Mouse (Mus musculus): Measurements from ENCODE around the gene Tmem246. TPM values are rescaled to one million over a fixed set of nuclear protein-coding genes. Genes with fewer than 3 reads are reported as not detected.

Tmem246 gene
- polyA plus RNA-seq, 1 experiment from 2014 or later, result 21.4 TPM

Other genes starting within 250 kb of the Tmem246 start
- not detected in 2 replicates for gene Acnat2, start 189.7 kb downstream of the Tmem246 start, polyA plus RNA-seq (2016; fragmentation: Nextera tagmentation; extraction: Ambion mirVana)
- not detected in 2 replicates for gene Acnat1, start 124.0 kb downstream of the Tmem246 start, polyA plus RNA-seq (2016; fragmentation: Nextera tagmentation; extraction: Ambion mirVana)
- gene Baat, start 91.3 kb downstream of the Tmem246 start, polyA plus RNA-seq (2016; fragmentation: Nextera tagmentation; extraction: Ambion mirVana), result 0.30 and 0.33 TPM in 2 replicates
- gene Mrpl50, start 76.8 kb downstream of the Tmem246 start, polyA plus RNA-seq (2016; fragmentation: Nextera tagmentation; extraction: Ambion mirVana), result 74.8 and 77.1 TPM in 2 replicates
- gene Zfp189, start 76.7 kb downstream of the Tmem246 start, polyA plus RNA-seq (2016; fragmentation: Nextera tagmentation; extraction: Ambion mirVana), result 10.4 and 10.8 TPM in 2 replicates
- gene Aldob, start 48.3 kb downstream of the Tmem246 start, polyA plus RNA-seq (2016; fragmentation: Nextera tagmentation; extraction: Ambion mirVana), result not detected in 2 replicates
- gene Rnf20, start 34.1 kb upstream of the Tmem246 start, polyA plus RNA-seq (2016; fragmentation: Nextera tagmentation; extraction: Ambion mirVana), result 41.1 and 50.7 TPM in 2 replicates
- 0.05 and 0.14 TPM in 2 replicates for gene Ppp3r2, start 84.1 kb upstream of the Tmem246 start, polyA plus RNA-seq (2016; fragmentation: Nextera tagmentation; extraction: Ambion mirVana)
- 0.51 and 0.73 TPM in 2 replicates for gene Grin3a, start 247.9 kb upstream of the Tmem246 start, polyA plus RNA-seq (2016; fragmentation: Nextera tagmentation; extraction: Ambion mirVana)

Data from hindbrain, embryonic 10.5 days (tissue).